Mouse (Mus musculus) R1 (cell line): ENCODE data around the gene Hsd17b6.

Source experiments
- DNase-seq: peaks from one replicate; pipeline ENCODE4 v3.0.0-alpha.2; 2018; ENCODE audit warnings: low read depth, low spot score

Gene Hsd17b6

GRCm38 (mm10) chr10:128008207-128008889, 937 bp upstream of the Hsd17b6 start:
- peak; percentile 89 for DNase-seq

GRCm38 (mm10) chr10:128005479-128005878, 1.9 kb downstream of the Hsd17b6 start:
- DNase-seq = no peak

GRCm38 (mm10) chr10:128004918-128005317, 2.5 kb downstream of the Hsd17b6 start:
- DNase-seq = no peak

- DNase-seq = no peak
Measured at GRCm38 (mm10) chr10:128003281-128003801, 4.1 kb downstream of the Hsd17b6 start.

- DNase-seq = peak; percentile 62
Measured at GRCm38 (mm10) chr10:127998260-127998659, 9.2 kb downstream of the Hsd17b6 start.

- no peak for DNase-seq
Measured at GRCm38 (mm10) chr10:127996690-127997089, 10.7 kb downstream of the Hsd17b6 start.

GRCm38 (mm10) chr10:127985601-127986000, 21.8 kb downstream of the Hsd17b6 start:
- no peak for DNase-seq

GRCm38 (mm10) chr10:127984650-127985049, 22.8 kb downstream of the Hsd17b6 start:
- DNase-seq = no peak

GRCm38 (mm10) chr10:127975503-127975902, 31.9 kb downstream of the Hsd17b6 start:
- DNase-seq = no peak

GRCm38 (mm10) chr10:127974062-127974461, 33.3 kb downstream of the Hsd17b6 start:
- no peak for DNase-seq

- DNase-seq = peak; percentile 53
Measured at GRCm38 (mm10) chr10:127971135-127971534, 36.3 kb downstream of the Hsd17b6 start.

- no peak for DNase-seq
Measured at GRCm38 (mm10) chr10:127970359-127970831, 37.0 kb downstream of the Hsd17b6 start.

- DNase-seq = no peak
Measured at GRCm38 (mm10) chr10:127969820-127970219, 37.6 kb downstream of the Hsd17b6 start.

- DNase-seq = no peak
Measured at GRCm38 (mm10) chr10:127966506-127966905, 40.9 kb downstream of the Hsd17b6 start.

- DNase-seq = no peak
Measured at GRCm38 (mm10) chr10:127964004-127964403, 43.4 kb downstream of the Hsd17b6 start.

GRCm38 (mm10) chr10:127962451-127962850, 45.0 kb downstream of the Hsd17b6 start:
- DNase-seq = no peak

GRCm38 (mm10) chr10:127959161-127959679, 48.2 kb downstream of the Hsd17b6 start:
- no peak for DNase-seq

- DNase-seq = peak; percentile 80
Measured at GRCm38 (mm10) chr10:127956168-127956816, 51.1 kb downstream of the Hsd17b6 start.

GRCm38 (mm10) chr10:127955034-127955433, 52.4 kb downstream of the Hsd17b6 start:
- DNase-seq = peak; percentile 40

- DNase-seq = no peak
Measured at GRCm38 (mm10) chr10:127951821-127952220, 55.6 kb downstream of the Hsd17b6 start.

GRCm38 (mm10) chr10:127951390-127951789, 56.0 kb downstream of the Hsd17b6 start:
- DNase-seq = no peak

- DNase-seq = no peak
Measured at GRCm38 (mm10) chr10:127949596-127950130, 57.7 kb downstream of the Hsd17b6 start.
